Mouse (Mus musculus): ENCODE data around the gene A930017K11Rik. TPM values are rescaled to one million over a fixed set of nuclear protein-coding genes. Genes with fewer than 3 reads are reported as not detected.

Gene A930017K11Rik
- polyA plus RNA-seq (2015; fragmentation: Illumina TruSeq; extraction: RNeasy Lipid Tissue Mini Kit (QIAGEN cat#74804); ENCODE audit: insufficient read depth, low replicate concordance): not detected

GRCm38 (mm10) chr17:25951803-25952623 lies at the start of gene A930017K11Rik:
Gene A930017K11Rik, minus strand, starts transcription at chr17:25952565.

GRCm38 (mm10) chr17:25985306-25986294 lies 33.2 kb upstream of the A930017K11Rik start, which contains the start of gene Capn15:
Gene Capn15, minus strand, starts transcription at chr17:25985796.

GRCm38 (mm10) chr17:25944366-25945163 lies 7.8 kb downstream of the A930017K11Rik start, which contains the start of the genes Pigq and Nhlrc4:
Gene Pigq, minus strand, starts transcription at chr17:25944936.
Gene Nhlrc4, minus strand, starts transcription at chr17:25944961.

GRCm38 (mm10) chr17:25919144-25919785 lies 33.1 kb downstream of the A930017K11Rik start, which contains the start of gene Rab40c:
Gene Rab40c, minus strand, starts transcription at chr17:25919727.

Other genes with a start within 250 kb of the A930017K11Rik start
- not detected for gene Gng13, start 235.4 kb downstream of the A930017K11Rik start, polyA plus RNA-seq (2015; fragmentation: Illumina TruSeq; extraction: RNeasy Lipid Tissue Mini Kit (QIAGEN cat#74804); ENCODE audit: insufficient read depth, low replicate concordance)
- 3.2 TPM for gene Chtf18, start 225.1 kb downstream of the A930017K11Rik start, polyA plus RNA-seq (2015; fragmentation: Illumina TruSeq; extraction: RNeasy Lipid Tissue Mini Kit (QIAGEN cat#74804); ENCODE audit: insufficient read depth, low replicate concordance)
- gene Rpusd1, start 224.9 kb downstream of the A930017K11Rik start, polyA plus RNA-seq (2015; fragmentation: Illumina TruSeq; extraction: RNeasy Lipid Tissue Mini Kit (QIAGEN cat#74804); ENCODE audit: insufficient read depth, low replicate concordance): 1.5 TPM
- not detected for gene Mslnl, start 216.5 kb downstream of the A930017K11Rik start, polyA plus RNA-seq (2015; fragmentation: Illumina TruSeq; extraction: RNeasy Lipid Tissue Mini Kit (QIAGEN cat#74804); ENCODE audit: insufficient read depth, low replicate concordance)
- 1.9 TPM for gene Msln, start 198.2 kb downstream of the A930017K11Rik start, polyA plus RNA-seq (2015; fragmentation: Illumina TruSeq; extraction: RNeasy Lipid Tissue Mini Kit (QIAGEN cat#74804); ENCODE audit: insufficient read depth, low replicate concordance)
- gene Narfl, start 178.8 kb downstream of the A930017K11Rik start, polyA plus RNA-seq (2015; fragmentation: Illumina TruSeq; extraction: RNeasy Lipid Tissue Mini Kit (QIAGEN cat#74804); ENCODE audit: insufficient read depth, low replicate concordance): 15.2 TPM
- 7.3 TPM for gene Haghl, start 166.9 kb downstream of the A930017K11Rik start, polyA plus RNA-seq (2015; fragmentation: Illumina TruSeq; extraction: RNeasy Lipid Tissue Mini Kit (QIAGEN cat#74804); ENCODE audit: insufficient read depth, low replicate concordance)
- gene Ccdc78, start 166.0 kb downstream of the A930017K11Rik start, polyA plus RNA-seq (2015; fragmentation: Illumina TruSeq; extraction: RNeasy Lipid Tissue Mini Kit (QIAGEN cat#74804); ENCODE audit: insufficient read depth, low replicate concordance): not detected
- 19.6 TPM for gene Fam173a, start 159.7 kb downstream of the A930017K11Rik start, polyA plus RNA-seq (2015; fragmentation: Illumina TruSeq; extraction: RNeasy Lipid Tissue Mini Kit (QIAGEN cat#74804); ENCODE audit: insufficient read depth, low replicate concordance)
- not detected for gene AC134908.4, start 156.9 kb downstream of the A930017K11Rik start, polyA plus RNA-seq (2015; fragmentation: Illumina TruSeq; extraction: RNeasy Lipid Tissue Mini Kit (QIAGEN cat#74804); ENCODE audit: insufficient read depth, low replicate concordance)
- gene Metrn, start 155.4 kb downstream of the A930017K11Rik start, polyA plus RNA-seq (2015; fragmentation: Illumina TruSeq; extraction: RNeasy Lipid Tissue Mini Kit (QIAGEN cat#74804); ENCODE audit: insufficient read depth, low replicate concordance): 2.4 TPM
- gene Fbxl16, start 143.5 kb downstream of the A930017K11Rik start, polyA plus RNA-seq (2015; fragmentation: Illumina TruSeq; extraction: RNeasy Lipid Tissue Mini Kit (QIAGEN cat#74804); ENCODE audit: insufficient read depth, low replicate concordance): 0.46 TPM
- gene Wdr24, start 128.9 kb downstream of the A930017K11Rik start, polyA plus RNA-seq (2015; fragmentation: Illumina TruSeq; extraction: RNeasy Lipid Tissue Mini Kit (QIAGEN cat#74804); ENCODE audit: insufficient read depth, low replicate concordance): 7.8 TPM
- gene Jmjd8, start 123.7 kb downstream of the A930017K11Rik start, polyA plus RNA-seq (2015; fragmentation: Illumina TruSeq; extraction: RNeasy Lipid Tissue Mini Kit (QIAGEN cat#74804); ENCODE audit: insufficient read depth, low replicate concordance): 21.8 TPM
- 41.4 TPM for gene Stub1, start 119.2 kb downstream of the A930017K11Rik start, polyA plus RNA-seq (2015; fragmentation: Illumina TruSeq; extraction: RNeasy Lipid Tissue Mini Kit (QIAGEN cat#74804); ENCODE audit: insufficient read depth, low replicate concordance)
- not detected for gene Rhbdl1, start 115.3 kb downstream of the A930017K11Rik start, polyA plus RNA-seq (2015; fragmentation: Illumina TruSeq; extraction: RNeasy Lipid Tissue Mini Kit (QIAGEN cat#74804); ENCODE audit: insufficient read depth, low replicate concordance)
- 0.30 TPM for gene Gm20683, start 110.8 kb downstream of the A930017K11Rik start, polyA plus RNA-seq (2015; fragmentation: Illumina TruSeq; extraction: RNeasy Lipid Tissue Mini Kit (QIAGEN cat#74804); ENCODE audit: insufficient read depth, low replicate concordance)
- gene Rhot2, start 107.7 kb downstream of the A930017K11Rik start, polyA plus RNA-seq (2015; fragmentation: Illumina TruSeq; extraction: RNeasy Lipid Tissue Mini Kit (QIAGEN cat#74804); ENCODE audit: insufficient read depth, low replicate concordance): 38.1 TPM
- gene Wdr90, start 91.1 kb downstream of the A930017K11Rik start, polyA plus RNA-seq (2015; fragmentation: Illumina TruSeq; extraction: RNeasy Lipid Tissue Mini Kit (QIAGEN cat#74804); ENCODE audit: insufficient read depth, low replicate concordance): 9.6 TPM
- 1.4 TPM for gene Mcrip2, start 83.8 kb downstream of the A930017K11Rik start, polyA plus RNA-seq (2015; fragmentation: Illumina TruSeq; extraction: RNeasy Lipid Tissue Mini Kit (QIAGEN cat#74804); ENCODE audit: insufficient read depth, low replicate concordance)
- 14.3 TPM for gene Mettl26, start 77.5 kb downstream of the A930017K11Rik start, polyA plus RNA-seq (2015; fragmentation: Illumina TruSeq; extraction: RNeasy Lipid Tissue Mini Kit (QIAGEN cat#74804); ENCODE audit: insufficient read depth, low replicate concordance)
- gene Wfikkn1, start 71.7 kb downstream of the A930017K11Rik start, polyA plus RNA-seq (2015; fragmentation: Illumina TruSeq; extraction: RNeasy Lipid Tissue Mini Kit (QIAGEN cat#74804); ENCODE audit: insufficient read depth, low replicate concordance): 0.21 TPM
- 10.4 TPM for gene Rab40c, start 32.8 kb downstream of the A930017K11Rik start, polyA plus RNA-seq (2015; fragmentation: Illumina TruSeq; extraction: RNeasy Lipid Tissue Mini Kit (QIAGEN cat#74804); ENCODE audit: insufficient read depth, low replicate concordance)
- 70.8 TPM for gene Pigq, start 7.6 kb downstream of the A930017K11Rik start, polyA plus RNA-seq (2015; fragmentation: Illumina TruSeq; extraction: RNeasy Lipid Tissue Mini Kit (QIAGEN cat#74804); ENCODE audit: insufficient read depth, low replicate concordance)
- 0.28 TPM for gene Nhlrc4, start 7.6 kb downstream of the A930017K11Rik start, polyA plus RNA-seq (2015; fragmentation: Illumina TruSeq; extraction: RNeasy Lipid Tissue Mini Kit (QIAGEN cat#74804); ENCODE audit: insufficient read depth, low replicate concordance)
- gene Capn15, start 33.2 kb upstream of the A930017K11Rik start, polyA plus RNA-seq (2015; fragmentation: Illumina TruSeq; extraction: RNeasy Lipid Tissue Mini Kit (QIAGEN cat#74804); ENCODE audit: insufficient read depth, low replicate concordance): 5.8 TPM
- 6.5 TPM for gene Rab11fip3, start 117.0 kb upstream of the A930017K11Rik start, polyA plus RNA-seq (2015; fragmentation: Illumina TruSeq; extraction: RNeasy Lipid Tissue Mini Kit (QIAGEN cat#74804); ENCODE audit: insufficient read depth, low replicate concordance)
- 13.1 TPM for gene Decr2, start 137.8 kb upstream of the A930017K11Rik start, polyA plus RNA-seq (2015; fragmentation: Illumina TruSeq; extraction: RNeasy Lipid Tissue Mini Kit (QIAGEN cat#74804); ENCODE audit: insufficient read depth, low replicate concordance)
- 4.7 TPM for gene Nme4, start 143.0 kb upstream of the A930017K11Rik start, polyA plus RNA-seq (2015; fragmentation: Illumina TruSeq; extraction: RNeasy Lipid Tissue Mini Kit (QIAGEN cat#74804); ENCODE audit: insufficient read depth, low replicate concordance)
- 14.4 TPM for gene Tmem8, start 160.7 kb upstream of the A930017K11Rik start, polyA plus RNA-seq (2015; fragmentation: Illumina TruSeq; extraction: RNeasy Lipid Tissue Mini Kit (QIAGEN cat#74804); ENCODE audit: insufficient read depth, low replicate concordance)
- gene Mrpl28, start 170.9 kb upstream of the A930017K11Rik start, polyA plus RNA-seq (2015; fragmentation: Illumina TruSeq; extraction: RNeasy Lipid Tissue Mini Kit (QIAGEN cat#74804); ENCODE audit: insufficient read depth, low replicate concordance): 29.7 TPM
- 47.8 TPM for gene Axin1, start 186.1 kb upstream of the A930017K11Rik start, polyA plus RNA-seq (2015; fragmentation: Illumina TruSeq; extraction: RNeasy Lipid Tissue Mini Kit (QIAGEN cat#74804); ENCODE audit: insufficient read depth, low replicate concordance)
- 0.39 TPM for gene Pdia2, start 246.5 kb upstream of the A930017K11Rik start, polyA plus RNA-seq (2015; fragmentation: Illumina TruSeq; extraction: RNeasy Lipid Tissue Mini Kit (QIAGEN cat#74804); ENCODE audit: insufficient read depth, low replicate concordance)

Data from spleen, adult 10 weeks (tissue).